Comparison of ENCODE assay signal across 25 mouse cellular contexts in genomic region chr13:114319835-114320389, GRCm38 (mm10).
DNase-seq lines count a peak whose midpoint lies in the region; ATAC-seq and TF ChIP-seq lines count a peak whose summit lies in the region.
"Had no signal": no experiment of that assay in that cellular context is flagged by ENCODE, and none has a peak within 500 bp of the region (broad histone marks: within the 10 kb centered on the region; RNA-seq: fewer than 3 reads in every experiment).

No protein-coding gene starts in this region.

- H3K4me3 ChIP-seq in embryonic facial prominence, embryonic 14.5 days (ENCODE audit: low read depth, low read length): no peak overlapping the region
- H3K4me3 ChIP-seq in embryonic facial prominence, embryonic 10.5 days: no peak overlapping the region
- no peak overlapping the region for H3K4me3 ChIP-seq in lung, embryonic 15.5 days
- no peak overlapping the region for H3K4me3 ChIP-seq in lung, adult 2 months (replicated peaks; ENCODE audit: extremely low read depth, low read depth, low read length)
- H3K4me3 ChIP-seq in midbrain, embryonic 13.5 days (replicated peaks): no peak overlapping the region
- H3K4me3 ChIP-seq: hindbrain, embryonic 10.5 days; hindbrain, embryonic 15.5 days; layer of hippocampus, adult 2 months; liver, embryonic 13.5 days; midbrain, embryonic 10.5 days had no signal

- H3K36me3 ChIP-seq in embryonic facial prominence, embryonic 14.5 days (ENCODE audit: control insufficient read depth, insufficient read depth, low read length): no peaks in the 10 kb centered on the region
- H3K36me3 ChIP-seq in embryonic facial prominence, embryonic 10.5 days (replicated peaks): peaks cover 14% of the 10 kb centered on the region
- no peaks in the 10 kb centered on the region for H3K36me3 ChIP-seq in lung, embryonic 15.5 days
- peaks cover 3% of the 10 kb centered on the region; the same call in 1 of the 2 replicates for H3K36me3 ChIP-seq in midbrain, embryonic 13.5 days
- H3K36me3 ChIP-seq: hindbrain, embryonic 15.5 days; liver, embryonic 13.5 days had no signal

- DNase-seq in embryonic facial prominence, embryonic 14.5 days (ENCODE audit: low spot score): no peak
- no peak for DNase-seq in embryonic facial prominence, embryonic 10.5 days (ENCODE audit: low spot score)
- no peak for DNase-seq in lung, adult 2 months
- DNase-seq in lung, postnatal 25 days (ENCODE audit: low spot score): peak; percentile 16
- no peak for DNase-seq in adrenal gland, postnatal 4 days (ENCODE audit: low spot score in 2 of 2)
- DNase-seq: adrenal gland, postnatal 36 days; cerebellum, adult 2 months; cerebellum, postnatal 14 days; gastrocnemius, postnatal 14 days; heart, postnatal 14 days; kidney, adult 8-10 months; kidney, postnatal 36 days; left cerebral cortex, postnatal 4 days; liver, embryonic 13.5 days; right cerebral cortex, postnatal 25 days; thymus, postnatal 14 days had no signal

- H3K27ac ChIP-seq in embryonic facial prominence, embryonic 14.5 days (replicated peaks; ENCODE audit: low read depth, low read length): no peak overlapping the region
- no peak overlapping the region for H3K27ac ChIP-seq in embryonic facial prominence, embryonic 10.5 days (replicated peaks)
- H3K27ac ChIP-seq in lung, embryonic 15.5 days: no peak overlapping the region
- no peak overlapping the region for H3K27ac ChIP-seq in midbrain, embryonic 13.5 days
- H3K27ac ChIP-seq: hindbrain, embryonic 10.5 days; hindbrain, embryonic 15.5 days; layer of hippocampus, adult 2 months; liver, embryonic 13.5 days; macrophage; midbrain, embryonic 10.5 days had no signal

- H3K9me3 ChIP-seq in embryonic facial prominence, embryonic 14.5 days (ENCODE audit: control insufficient read depth, low read length): no peaks in the 10 kb centered on the region
- no peaks in the 10 kb centered on the region for H3K9me3 ChIP-seq in embryonic facial prominence, embryonic 10.5 days
- no peaks in the 10 kb centered on the region for H3K9me3 ChIP-seq in lung, embryonic 15.5 days
- no peaks in the 10 kb centered on the region for H3K9me3 ChIP-seq in midbrain, embryonic 13.5 days
- H3K9me3 ChIP-seq: hindbrain, embryonic 10.5 days; hindbrain, embryonic 15.5 days; liver, embryonic 13.5 days; midbrain, embryonic 10.5 days had no signal

- H3K4me1 ChIP-seq in embryonic facial prominence, embryonic 14.5 days (ENCODE audit: control insufficient read depth, insufficient read depth, low read length): no peaks in the 10 kb centered on the region
- H3K4me1 ChIP-seq in embryonic facial prominence, embryonic 10.5 days: no peaks in the 10 kb centered on the region
- peaks cover 7% of the 10 kb centered on the region; the same call in 1 of the 2 replicates for H3K4me1 ChIP-seq in lung, embryonic 15.5 days
- no peaks in the 10 kb centered on the region; the same call in 1 of the 2 replicates for H3K4me1 ChIP-seq in lung, adult 2 months (ENCODE audit: control insufficient read depth, insufficient read depth, low read length)
- H3K4me1 ChIP-seq in midbrain, embryonic 13.5 days (replicated peaks): 0 out of 2 replicates have a peak, but pooled peaks cover 4% of the 10 kb centered on the region
- H3K4me1 ChIP-seq: hindbrain, embryonic 15.5 days had no signal

- WGBS in embryonic facial prominence, embryonic 14.5 days: 78% methylated on average over 2 of the region's 2 CpGs
- WGBS in embryonic facial prominence, embryonic 10.5 days: 85% methylated on average over 2 of the region's 2 CpGs
- WGBS in lung, embryonic 15.5 days: 50% methylated on average over 2 of the region's 2 CpGs
- 71% methylated on average over 2 of the region's 2 CpGs for WGBS in lung, adult 2 months
- WGBS in midbrain, embryonic 13.5 days: 37% methylated on average over 2 of the region's 2 CpGs

- TF ChIP-seq POLR2A in lung, adult 2 months (IDR thresholded peaks at IDR 0.05; ENCODE audit: borderline replicate concordance, extremely low read depth, low read depth, low read length): no peak

- 0 out of 2 replicates have a peak, but pooled peaks have one; percentile 15 for ATAC-seq in embryonic facial prominence, embryonic 14.5 days (ENCODE audit: low read depth)
- peak; percentile 19; the same call in 1 of the 2 replicates for ATAC-seq in lung, embryonic 15.5 days (ENCODE audit: borderline replicate concordance, extremely low read depth, low FRiP score, low TSS enrichment)
- no peak for ATAC-seq in midbrain, embryonic 13.5 days
- ATAC-seq: forebrain, embryonic 14.5 days; midbrain, embryonic 16.5 days had no signal

- no peak overlapping the region for H3K4me2 ChIP-seq in embryonic facial prominence, embryonic 14.5 days (ENCODE audit: low read depth, low read length)
- H3K4me2 ChIP-seq in lung, embryonic 15.5 days: no peak overlapping the region
- H3K4me2 ChIP-seq in midbrain, embryonic 13.5 days (replicated peaks): no peak overlapping the region
- H3K4me2 ChIP-seq: hindbrain, embryonic 15.5 days; liver, embryonic 13.5 days had no signal

- H3K9ac ChIP-seq in embryonic facial prominence, embryonic 14.5 days (ENCODE audit: low read depth, low read length): no peak overlapping the region
- H3K9ac ChIP-seq in lung, embryonic 15.5 days: no peak overlapping the region
- H3K9ac ChIP-seq in midbrain, embryonic 13.5 days (replicated peaks): no peak overlapping the region
- H3K9ac ChIP-seq: hindbrain, embryonic 15.5 days; liver, embryonic 13.5 days had no signal

- TF ChIP-seq CTCF in lung, adult 2 months (IDR thresholded peaks at IDR 0.05; ENCODE audit: insufficient read depth, low read length): no peak

- no peaks in the 10 kb centered on the region for H3K27me3 ChIP-seq in embryonic facial prominence, embryonic 14.5 days (replicated peaks; ENCODE audit: control insufficient read depth, insufficient read depth, low read length)
- no peaks in the 10 kb centered on the region for H3K27me3 ChIP-seq in embryonic facial prominence, embryonic 10.5 days (replicated peaks; ENCODE audit: low read depth, poor library complexity, severe bottlenecking)
- no peaks in the 10 kb centered on the region for H3K27me3 ChIP-seq in lung, embryonic 15.5 days
- no peaks in the 10 kb centered on the region for H3K27me3 ChIP-seq in midbrain, embryonic 13.5 days
- H3K27me3 ChIP-seq: hindbrain, embryonic 15.5 days; liver, embryonic 13.5 days had no signal
